Mouse (Mus musculus) lung, adult 2 months (tissue): ENCODE results near the gene 1810062G17Rik. TPM values are rescaled to one million over a fixed set of nuclear protein-coding genes. Genes with fewer than 3 reads are reported as not detected.

ENCODE experiments used
- DNase-seq: peaks from one replicate; pipeline ENCODE4 v3.0.0; 2022
- H3K4me1 ChIP-seq: fragments of 200-500 bp; 2 replicates; pipeline ENCODE4 v1.6.1; 2011; ENCODE audit warnings: low read length; ENCODE audit not compliant: control insufficient read depth, insufficient read depth
- H3K4me3 ChIP-seq: fragments of 200-500 bp; replicated peaks from 2 replicates; pipeline ENCODE3; 2011; ENCODE audit warnings: low read depth, mild to moderate bottlenecking, control low read depth, low read length; ENCODE audit errors: extremely low read depth
- CTCF ChIP-seq: fragments of 200-500 bp; IDR thresholded peaks from 2 replicates; pipeline ENCODE4 v1.5.1; 2011; ENCODE audit warnings: mild to moderate bottlenecking, low read length, control low read depth; ENCODE audit not compliant: insufficient read depth
- POLR2A ChIP-seq: fragments of 200-500 bp; IDR thresholded peaks from 2 replicates; pipeline ENCODE4 v1.6.1; 2011; ENCODE audit warnings: low read depth, mild to moderate bottlenecking, control low read depth, low read length, borderline replicate concordance; ENCODE audit errors: extremely low read depth
- WGBS: fragments of 180-500 bp; shearing (Covaris S2); methylation state at CpG from one replicate; pipeline ENCODE4 v1.1.7; 2018; 5-methylcytosine and 5-hydroxymethylcytosine counted together
- polyA plus RNA-seq: library from polyadenylated mRNA; depleted of rRNA; stranded (reverse); fragments of >200 nt; gene quantifications from 2 replicates; pipeline ENCODE4 v1.2.3, GENCODE M21; 2012

The 1810062G17Rik gene
- polyA plus RNA-seq, 1 experiment = 4.1 TPM

DNA sequence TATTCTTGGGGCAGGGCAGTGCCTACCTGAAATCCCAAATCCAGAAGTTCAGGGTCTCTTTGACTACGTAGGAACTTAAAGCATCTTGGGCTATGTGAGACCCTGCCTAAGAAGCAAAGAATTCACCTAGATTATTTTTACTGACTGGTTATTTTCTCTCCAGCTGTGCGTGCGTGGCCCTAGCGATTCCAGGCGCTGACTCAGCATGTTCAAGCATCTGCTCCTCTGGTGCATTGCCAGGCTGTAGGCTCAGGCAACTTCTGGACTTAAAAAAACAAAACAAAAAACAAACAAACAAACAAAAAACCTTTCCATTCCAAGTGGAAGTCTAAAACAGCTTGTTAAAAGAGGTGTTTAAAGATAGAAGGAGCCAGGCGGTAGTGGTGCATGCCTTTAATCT lies 22.5 kb downstream of the 1810062G17Rik start:
- WGBS = 81% methylated on average over 6 of the region's 6 CpGs
- no peak overlapping the region for H3K4me3 ChIP-seq
- no peak for DNase-seq
- TF ChIP-seq POLR2A (no peak), CTCF (no peak)
- H3K4me1 ChIP-seq = no peaks in the 10 kb centered on the region; the same call in 1 of the 2 replicates

DNA sequence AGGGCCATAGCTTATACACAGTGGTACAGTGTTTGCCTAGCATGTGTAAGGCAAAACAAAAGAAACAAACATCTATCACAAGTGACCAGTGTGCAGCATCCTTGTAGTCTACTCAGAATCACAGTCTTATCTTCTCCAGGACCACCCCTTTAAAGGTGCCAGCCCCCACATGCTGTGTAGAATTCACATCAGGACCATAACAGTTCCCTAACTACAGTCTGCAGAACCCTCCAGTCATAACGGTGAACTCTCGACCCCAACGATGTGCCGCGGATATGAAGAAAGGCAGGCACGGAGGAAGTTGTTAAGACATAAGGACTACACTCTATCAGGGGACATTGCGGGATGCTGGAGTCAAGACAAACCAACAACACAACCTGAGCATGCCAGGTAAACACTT lies 23.7 kb downstream of the 1810062G17Rik start:
- DNase-seq = no peak
- Histone ChIP-seq H3K4me1 (no peaks in the 10 kb centered on the region; the same call in 1 of the 2 replicates), H3K4me3 (no peak overlapping the region)
- WGBS = 86% methylated on average over 7 of the region's 7 CpGs
- TF ChIP-seq CTCF = no peak
- no peak for TF ChIP-seq POLR2A

DNA sequence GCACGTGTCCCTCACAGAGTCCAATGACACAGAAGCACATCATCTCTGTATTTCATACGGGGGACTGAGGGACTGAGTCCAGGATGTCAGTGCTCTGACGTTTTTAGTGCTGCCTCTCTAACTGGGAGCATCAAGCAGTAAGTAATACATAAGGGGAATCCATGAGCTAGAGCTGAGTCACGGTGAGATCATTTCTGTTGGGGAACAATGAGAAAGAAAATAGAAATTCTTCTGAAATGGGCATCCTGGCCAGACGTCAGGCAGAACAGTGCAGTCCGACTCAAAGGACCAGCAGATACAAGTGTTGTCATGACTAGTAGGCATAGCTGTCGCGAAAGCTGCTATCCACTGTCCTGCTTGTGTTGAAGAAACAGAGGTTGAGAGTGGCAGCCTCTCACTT lies 25.2 kb downstream of the 1810062G17Rik start:
- DNase-seq = no peak
- Histone ChIP-seq H3K4me3 (no peak overlapping the region), H3K4me1 (no peaks in the 10 kb centered on the region)
- WGBS = 77% methylated on average over 8 of the region's 8 CpGs
- TF ChIP-seq CTCF = no peak
- TF ChIP-seq POLR2A = no peak

DNA sequence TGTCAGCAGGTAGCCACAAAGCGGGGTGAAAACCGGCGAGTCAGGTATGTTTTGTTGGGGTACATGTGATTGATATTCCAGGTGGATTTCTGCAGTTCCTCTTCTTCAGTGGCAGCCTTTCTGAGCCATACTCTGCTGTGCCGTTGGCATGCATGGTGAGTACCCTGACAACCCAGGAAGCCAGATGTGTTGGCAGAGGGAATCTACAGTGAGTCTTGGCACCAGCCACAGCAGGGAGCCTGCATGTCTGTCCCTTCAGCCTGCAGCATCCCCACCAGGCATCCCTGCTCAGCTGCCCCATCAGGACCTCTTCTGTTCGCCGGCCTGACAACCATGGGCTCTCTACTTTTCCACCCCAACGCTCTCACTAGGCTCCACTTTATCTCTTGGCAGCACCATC lies 25.8 kb downstream of the 1810062G17Rik start:
- Histone ChIP-seq H3K4me1 (no peaks in the 10 kb centered on the region), H3K4me3 (no peak overlapping the region)
- no peak for DNase-seq
- no peak for TF ChIP-seq CTCF
- TF ChIP-seq POLR2A = no peak
- WGBS = 66% methylated on average over 7 of the region's 7 CpGs

DNA sequence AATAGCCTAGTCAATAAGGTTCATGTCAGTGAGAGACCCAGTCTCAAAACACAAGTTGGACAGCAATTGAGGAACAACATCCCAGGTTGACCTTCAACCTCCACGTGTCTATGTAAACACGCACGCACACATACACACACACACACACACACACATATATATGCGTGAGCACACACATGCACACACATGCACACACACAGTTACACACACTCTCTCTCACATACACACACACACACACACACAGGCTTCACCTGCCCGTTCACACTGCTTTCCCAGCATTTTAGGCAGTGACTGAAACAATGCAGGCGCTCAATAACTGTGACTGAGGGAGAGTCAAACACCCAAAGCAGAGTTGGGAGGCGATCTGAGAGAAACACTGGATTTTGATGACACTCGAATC lies 29.6 kb downstream of the 1810062G17Rik start:
- TF ChIP-seq POLR2A (no peak), CTCF (no peak)
- 83% methylated on average over 8 of the region's 8 CpGs for WGBS
- Histone ChIP-seq H3K4me1 (no peaks in the 10 kb centered on the region), H3K4me3 (no peak overlapping the region)
- DNase-seq = no peak

DNA sequence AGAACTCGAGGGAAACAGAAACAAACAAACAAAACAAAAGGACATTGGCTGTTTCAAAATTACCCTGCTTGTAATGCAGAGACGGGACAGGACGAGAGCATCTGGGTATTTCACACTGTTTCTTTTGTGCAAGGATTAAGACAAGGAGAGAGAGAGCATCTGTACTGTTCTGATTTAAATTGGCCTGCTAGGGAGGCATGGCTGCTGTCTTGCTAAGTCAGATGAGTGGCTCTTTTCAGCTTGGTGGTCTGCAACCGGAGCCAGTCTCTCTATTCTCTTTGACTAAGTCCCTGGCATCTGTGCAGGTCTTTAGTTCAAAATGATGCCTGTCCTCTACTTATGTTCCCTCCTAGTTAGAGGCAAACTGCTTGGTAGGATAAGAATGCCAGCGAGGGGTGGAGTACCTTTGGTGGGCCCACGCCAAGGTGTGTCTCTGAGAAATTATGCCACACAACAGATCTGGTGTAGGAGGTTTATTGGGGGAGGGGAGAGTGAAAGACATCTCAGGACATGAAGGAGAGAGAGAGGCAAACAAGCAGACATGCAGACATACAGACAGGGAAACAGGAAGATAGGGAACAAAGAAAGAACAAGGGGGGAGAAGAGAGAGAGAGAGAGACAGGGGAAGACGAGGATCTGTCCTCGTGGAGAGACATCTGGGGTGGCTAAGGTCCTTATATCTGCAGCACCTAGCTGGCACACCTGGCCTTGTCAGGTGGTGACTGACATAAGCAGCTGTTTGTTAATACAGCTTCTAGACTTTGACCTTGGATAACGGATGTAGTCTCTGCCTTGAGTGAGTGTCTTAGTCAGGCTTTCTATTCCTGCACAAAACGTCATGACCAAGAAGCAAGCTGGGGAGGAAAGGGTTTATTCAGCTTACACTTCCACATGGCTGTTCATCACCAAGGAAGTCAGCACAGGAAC lies 30.3 kb downstream of the 1810062G17Rik start:
- Histone ChIP-seq H3K4me3 (no peak overlapping the region), H3K4me1 (no peaks in the 10 kb centered on the region)
- WGBS = 62% methylated on average over 10 of the region's 10 CpGs
- DNase-seq = no peak
- TF ChIP-seq POLR2A (no peak), CTCF (no peak)

DNA sequence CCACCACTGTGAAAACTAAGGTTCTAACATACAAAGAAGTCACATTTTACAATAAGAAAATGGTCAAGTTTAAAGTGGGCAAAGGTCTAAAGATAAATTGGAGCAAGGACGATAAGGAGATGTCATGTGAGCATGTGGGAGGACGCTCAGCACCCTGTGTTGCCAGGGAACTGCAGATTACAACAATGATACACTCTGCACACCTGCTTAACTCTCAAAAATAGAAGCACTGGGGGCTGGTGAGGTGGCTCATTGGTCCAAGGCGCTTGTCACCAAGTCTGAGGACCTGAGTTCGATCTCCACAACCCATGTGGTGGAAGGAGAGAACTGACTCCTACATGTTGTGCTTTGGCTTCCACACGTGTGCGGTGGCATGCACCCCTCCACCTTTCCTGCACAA lies 35.8 kb downstream of the 1810062G17Rik start:
- TF ChIP-seq POLR2A (no peak), CTCF (no peak)
- DNase-seq = no peak
- 82% methylated on average over 6 of the region's 6 CpGs for WGBS
- Histone ChIP-seq H3K4me3 (no peak overlapping the region), H3K4me1 (no peaks in the 10 kb centered on the region)

DNA sequence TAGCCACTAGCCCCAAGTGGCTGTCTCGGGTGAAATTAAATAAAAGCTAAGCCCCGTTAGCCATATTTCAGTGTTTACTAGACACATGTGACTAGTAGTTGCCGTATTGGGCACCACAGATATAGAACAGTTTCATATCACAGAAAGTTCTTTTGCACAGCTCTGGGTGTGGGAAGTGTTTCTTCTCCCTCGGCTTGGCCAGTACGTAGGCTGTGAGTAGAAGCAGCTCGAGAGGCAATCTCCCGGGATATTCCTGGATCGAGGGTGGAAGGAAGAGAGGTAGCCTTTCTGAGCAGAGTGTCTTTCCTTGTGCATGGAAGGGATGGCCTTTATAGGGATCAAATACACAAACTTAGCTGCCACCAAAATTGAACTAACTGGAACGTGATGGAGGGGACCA lies 40.5 kb downstream of the 1810062G17Rik start:
- WGBS = 80% methylated on average over 9 of the region's 9 CpGs
- peaks cover 2% of the 10 kb centered on the region; the same call in 1 of the 2 replicates for H3K4me1 ChIP-seq
- H3K4me3 ChIP-seq = no peak overlapping the region
- no peak for DNase-seq
- no peak for TF ChIP-seq POLR2A
- no peak for TF ChIP-seq CTCF

DNA sequence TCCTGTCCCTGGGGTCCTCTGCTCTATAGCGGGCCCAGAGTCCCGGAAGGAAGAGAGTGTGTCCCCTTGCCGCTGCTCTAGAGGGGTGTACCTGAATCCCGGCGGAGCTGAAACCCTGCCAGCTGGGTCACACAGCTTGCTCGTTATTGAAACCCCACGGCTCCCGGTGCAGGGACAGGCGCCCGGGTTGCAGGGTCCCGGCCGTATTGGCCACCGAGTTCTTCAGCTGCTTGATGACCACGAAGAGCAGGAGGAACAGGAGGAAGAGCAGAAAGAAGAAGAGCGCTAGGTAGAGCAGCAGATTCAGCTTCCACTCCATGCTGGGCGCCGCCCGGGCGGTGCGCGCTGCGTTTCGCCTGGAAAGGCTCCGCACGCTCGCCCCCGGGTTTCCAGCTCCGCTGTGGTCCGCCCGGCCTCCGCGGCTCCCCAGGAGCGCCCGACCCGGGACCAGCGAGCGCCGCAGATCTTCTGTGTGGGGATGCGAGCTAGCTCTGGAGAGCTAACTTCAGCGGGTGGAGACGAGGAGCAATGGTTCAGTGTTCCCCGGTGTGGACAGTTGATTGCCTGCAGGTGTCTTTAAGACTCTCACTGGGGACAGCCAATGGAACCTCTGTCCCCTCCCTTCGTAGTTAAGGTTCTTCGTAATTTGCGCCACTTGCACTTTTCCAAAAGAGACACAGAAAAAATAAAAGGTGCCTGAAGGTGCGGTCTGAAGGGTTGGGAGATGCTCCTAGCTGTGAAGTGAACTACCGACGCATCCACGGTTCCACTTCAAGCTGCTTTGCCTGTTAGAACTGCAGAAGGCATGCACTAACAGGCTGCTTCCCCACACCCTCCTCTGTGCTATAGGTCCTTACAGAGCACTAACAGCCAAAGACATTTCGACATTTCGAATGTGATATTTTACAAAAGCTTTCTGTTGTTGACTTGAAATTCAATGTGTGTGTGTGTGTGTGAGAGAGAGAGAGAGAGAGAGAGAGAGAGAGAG lies 45.6 kb downstream of the 1810062G17Rik start, which contains the start of gene Gm11549:
Gene Gm11549 (minus strand): TSS at position 741 of the 988 bp plus-strand sequence.
- TF ChIP-seq CTCF (no peak), POLR2A (no peak)
- peaks cover 2% of the 10 kb centered on the region for H3K4me1 ChIP-seq
- 2% methylated on average over 51 of the region's 51 CpGs for WGBS
- no peak for DNase-seq
- no peak within 1 kb of the TSS for H3K4me3 ChIP-seq

DNA sequence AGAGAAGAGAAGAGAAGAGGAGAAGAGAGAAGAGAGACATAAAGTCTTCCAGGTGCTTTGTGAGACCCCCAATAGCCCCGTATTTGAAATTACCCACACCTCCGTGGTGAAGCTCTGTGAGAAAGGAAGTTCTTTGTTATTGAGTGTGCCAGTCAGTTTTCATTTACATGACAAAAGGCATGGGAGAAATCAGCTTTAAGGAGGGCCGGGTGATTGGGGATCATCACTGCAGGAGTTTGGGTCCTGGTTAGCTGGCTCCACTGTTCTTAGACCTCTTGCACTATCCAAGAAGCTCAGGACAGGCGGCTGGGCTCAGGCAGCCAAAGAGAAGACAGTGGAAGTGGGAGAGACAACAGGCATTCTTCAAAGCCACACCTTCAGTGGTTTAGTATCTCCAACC lies 46.4 kb downstream of the 1810062G17Rik start:
- TF ChIP-seq POLR2A (no peak), CTCF (no peak)
- no peak for DNase-seq
- peaks cover 2% of the 10 kb centered on the region for H3K4me1 ChIP-seq
- 24% methylated on average over 4 of the region's 4 CpGs for WGBS
- H3K4me3 ChIP-seq = no peak overlapping the region
